Mouse (Mus musculus) midbrain, embryonic 15.5 days (tissue): ENCODE results near the gene Hba-a2. TPM values are rescaled to one million over a fixed set of nuclear protein-coding genes. Genes with fewer than 3 reads are reported as not detected.

Source experiments
- ATAC-seq: fragments of 200-750 bp; cut with Nextera tagmentation; replicated peaks from 2 replicates; pipeline ENCODE4 v1.8.0; 2017; ENCODE audit warnings: moderate TSS enrichment
- H3K27ac ChIP-seq: fragments of 300-500 bp; sonication (generic); 2 replicates; pipeline ENCODE4 v1.5.1; 2015; ENCODE audit warnings: mild to moderate bottlenecking, inconsistent platforms
- H3K27me3 ChIP-seq: fragments of 300-500 bp; sonication (generic); replicated peaks from 2 replicates; pipeline ENCODE4 v1.6.1; 2015; ENCODE audit warnings: inconsistent platforms
- H3K36me3 ChIP-seq: fragments of 300-500 bp; sonication (generic); replicated peaks from 2 replicates; pipeline ENCODE4 v1.6.1; 2015; ENCODE audit warnings: inconsistent platforms
- H3K4me1 ChIP-seq: fragments of 300-500 bp; sonication (generic); 2 replicates; pipeline ENCODE4 v1.6.1; 2015; ENCODE audit warnings: inconsistent platforms
- H3K4me2 ChIP-seq: fragments of 300-500 bp; sonication (generic); 2 replicates; pipeline ENCODE4 v1.6.1; 2015; ENCODE audit warnings: inconsistent platforms, mild to moderate bottlenecking, moderate library complexity
- H3K4me3 ChIP-seq: fragments of 300-500 bp; sonication (generic); 2 replicates; pipeline ENCODE4 v1.5.1; 2015; ENCODE audit warnings: mild to moderate bottlenecking, inconsistent platforms
- H3K9ac ChIP-seq: fragments of 300-500 bp; sonication (generic); 2 replicates; pipeline ENCODE4 v1.6.1; 2015; ENCODE audit warnings: mild to moderate bottlenecking, inconsistent platforms
- H3K9me3 ChIP-seq: fragments of 300-500 bp; sonication (generic); 2 replicates; pipeline ENCODE4 v1.6.1; 2016; ENCODE audit warnings: inconsistent platforms
- WGBS: fragments of 180-500 bp; shearing (Covaris S2); methylation state at CpG from one replicate; pipeline ENCODE4 v1.1.7; 2015; ENCODE audit warnings: mixed read lengths; 5-methylcytosine and 5-hydroxymethylcytosine counted together
- polyA plus RNA-seq: library from polyadenylated mRNA; unstranded; fragments of >200 nt; fragmentation: Nextera tagmentation; extraction: Ambion mirVana; gene quantifications from 2 replicates; pipeline ENCODE4 v1.2.1, GENCODE M21; 2015

Gene Hba-a2
- polyA plus RNA-seq, 1 experiment from 2014 or later = 6,359 TPM

GRCm38 (mm10) chr11:32340476-32341473, 44.5 kb downstream of the Hba-a2 start:
- Histone ChIP-seq H3K9me3 (no peaks in the 10 kb centered on the region), H3K27me3 (no peaks in the 10 kb centered on the region), H3K27ac (no peak overlapping the region), H3K4me2 (no peak overlapping the region), H3K36me3 (no peaks in the 10 kb centered on the region), H3K4me1 (no peaks in the 10 kb centered on the region), H3K9ac (no peak overlapping the region), H3K4me3 (no peak overlapping the region)
- ATAC-seq = 0 out of 2 replicates have a peak, but pooled peaks have one; percentile 28
- WGBS = 49% methylated on average over 17 of the region's 17 CpGs

DNA sequence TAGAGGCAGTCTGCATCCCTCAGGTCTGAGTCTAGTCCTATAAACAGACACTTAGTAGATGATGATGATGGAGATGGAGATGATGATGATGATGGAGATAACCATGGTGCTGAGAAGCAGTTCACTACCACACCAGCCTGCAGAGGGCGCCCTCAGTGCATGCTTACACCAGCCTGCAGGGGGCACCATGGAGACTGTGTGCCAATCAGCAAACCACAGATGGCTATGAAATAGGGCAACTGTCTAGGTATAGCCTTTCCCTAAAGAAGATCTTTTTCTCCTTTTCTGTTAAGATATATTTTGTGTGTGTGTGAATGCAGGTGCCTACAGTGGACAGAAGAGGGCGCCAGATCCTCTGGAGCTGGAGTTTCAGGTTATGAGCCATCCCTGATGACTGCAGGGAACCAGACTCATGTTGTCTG, 46.5 kb downstream of the Hba-a2 start:
- Histone ChIP-seq H3K36me3 (no peaks in the 10 kb centered on the region), H3K9ac (no peak overlapping the region), H3K27ac (no peak overlapping the region), H3K4me3 (no peak overlapping the region), H3K4me1 (peaks cover 9% of the 10 kb centered on the region), H3K9me3 (no peaks in the 10 kb centered on the region), H3K27me3 (no peaks in the 10 kb centered on the region), H3K4me2 (no peak overlapping the region)
- ATAC-seq = no peak
- WGBS = 15% methylated on average over 2 of the region's 2 CpGs

GRCm38 (mm10) chr11:32343350-32343749, 47.1 kb downstream of the Hba-a2 start:
- H3K9ac ChIP-seq = no peak overlapping the region
- no peaks in the 10 kb centered on the region for H3K27me3 ChIP-seq
- no peak overlapping the region for H3K27ac ChIP-seq
- no peak overlapping the region for H3K4me2 ChIP-seq
- H3K4me3 ChIP-seq = no peak overlapping the region
- H3K9me3 ChIP-seq = no peaks in the 10 kb centered on the region
- H3K4me1 ChIP-seq = peaks cover 11% of the 10 kb centered on the region
- 100% methylated on average over 1 of the region's 1 CpGs for WGBS
- no peak for ATAC-seq
- no peaks in the 10 kb centered on the region for H3K36me3 ChIP-seq

DNA sequence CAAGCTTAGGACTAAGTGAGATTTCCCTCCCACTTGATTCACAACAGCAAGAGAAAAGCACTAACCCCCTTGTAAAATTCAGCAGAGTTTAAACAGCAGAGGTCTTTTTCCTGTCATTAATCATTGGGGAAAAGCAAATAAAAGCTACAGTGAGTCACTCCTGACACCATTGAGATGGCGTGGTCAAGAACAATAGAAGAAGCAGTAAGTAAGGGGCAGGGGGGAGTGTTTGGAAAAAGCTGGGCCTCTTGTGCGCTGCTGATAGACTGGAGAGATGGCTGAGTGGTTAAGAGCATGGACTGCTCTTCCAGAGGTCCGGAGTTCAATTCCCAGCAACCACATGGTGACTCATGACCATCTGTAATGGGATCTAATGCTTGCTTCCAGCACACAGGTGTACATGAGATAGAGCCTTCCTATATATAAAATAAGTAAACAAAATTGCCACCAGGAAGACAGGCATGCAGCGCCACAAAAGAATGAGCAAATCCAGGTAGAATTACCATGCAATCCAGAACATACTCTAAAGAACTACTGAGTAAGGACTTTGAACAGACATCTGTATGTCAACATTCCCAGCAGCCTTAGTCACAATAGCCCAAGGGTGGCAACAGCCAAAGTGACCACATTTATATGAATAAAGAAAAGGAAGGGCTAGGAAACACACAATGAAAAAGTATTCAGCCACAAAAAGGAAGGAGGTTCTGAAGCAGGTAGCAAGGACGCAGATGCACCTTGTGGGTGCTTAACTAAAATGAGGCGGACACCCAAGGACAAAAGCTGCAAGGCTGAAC, 49.4 kb downstream of the Hba-a2 start:
- H3K9ac ChIP-seq = no peak overlapping the region
- no peaks in the 10 kb centered on the region for H3K9me3 ChIP-seq
- H3K4me1 ChIP-seq = peaks cover 33% of the 10 kb centered on the region
- H3K4me3 ChIP-seq = no peak overlapping the region
- 84% methylated on average over 6 of the region's 6 CpGs for WGBS
- no peak overlapping the region for H3K4me2 ChIP-seq
- no peak for ATAC-seq
- H3K27ac ChIP-seq = no peak overlapping the region
- no peaks in the 10 kb centered on the region for H3K36me3 ChIP-seq
- no peaks in the 10 kb centered on the region for H3K27me3 ChIP-seq

Other genes with a start within 250 kb of the Hba-a2 start
- not detected in 2 replicates for gene Il9r, start 96.2 kb upstream of the Hba-a2 start, polyA plus RNA-seq
- gene Snrnp25, start 91.1 kb upstream of the Hba-a2 start, polyA plus RNA-seq = 40.4 and 48.3 TPM in 2 replicates
- gene Rhbdf1, start 74.2 kb upstream of the Hba-a2 start, polyA plus RNA-seq = 21.3 and 23.8 TPM in 2 replicates
- 41.2 and 44.1 TPM in 2 replicates for gene Mpg, start 70.0 kb upstream of the Hba-a2 start, polyA plus RNA-seq
- gene Nprl3, start 28.8 kb upstream of the Hba-a2 start, polyA plus RNA-seq = 46.4 and 48.4 TPM in 2 replicates
- gene Hba-x, start 20.1 kb upstream of the Hba-a2 start, polyA plus RNA-seq = 32.4 and 44.1 TPM in 2 replicates
- 2,454 and 3,091 TPM in 2 replicates for gene Hba-a1, start 13.0 kb upstream of the Hba-a2 start, polyA plus RNA-seq
- gene Hbq1b, start 9.5 kb upstream of the Hba-a2 start, polyA plus RNA-seq = 0.83 and 1.3 TPM in 2 replicates
- gene Hbq1a, start 3.6 kb downstream of the Hba-a2 start, polyA plus RNA-seq = 1.2 and 1.5 TPM in 2 replicates
- gene Sh3pxd2b, start 51.3 kb downstream of the Hba-a2 start, polyA plus RNA-seq = 26.1 and 27.0 TPM in 2 replicates
- 48.7 and 49.4 TPM in 2 replicates for gene Ubtd2, start 158.9 kb downstream of the Hba-a2 start, polyA plus RNA-seq
- gene Efcab9, start 235.6 kb downstream of the Hba-a2 start, polyA plus RNA-seq = 0.46 TPM in 1 of 2 replicates, not detected in the other
- gene Stk10, start 236.8 kb downstream of the Hba-a2 start, polyA plus RNA-seq = 2.0 and 2.3 TPM in 2 replicates